Mouse (Mus musculus) olfactory bulb, adult 2 months (tissue): ENCODE data around the gene Ccdc77.

Experiments used
- CTCF ChIP-seq: fragments of 200-500 bp; IDR thresholded peaks from 2 replicates; pipeline ENCODE4 v1.5.1; 2012; ENCODE audit warnings: low read depth, mild to moderate bottlenecking, low read length, moderate library complexity; ENCODE audit not compliant: insufficient read depth
- POLR2A ChIP-seq: fragments of 200-500 bp; IDR thresholded peaks from 2 replicates; pipeline ENCODE4 v1.6.1; 2012; ENCODE audit warnings: mild to moderate bottlenecking, low read depth, low read length, moderate library complexity; ENCODE audit not compliant: insufficient read depth

GRCm38 (mm10) chr6:120318303-120318940, 45.8 kb downstream of the Ccdc77 start:
- TF ChIP-seq CTCF (no peak), POLR2A (no peak)
